Mouse (Mus musculus): ENCODE results near the gene Syt17.

GRCm38 (mm10) chr7:118453722-118454121 lies 5.7 kb upstream of the Syt17 start:
- TF ChIP-seq TCF12 (IDR thresholded peaks at IDR 0.05; ENCODE audit: low read depth, low read length), result no peak
- no peak for TF ChIP-seq USF2 (conservative IDR thresholded peaks at IDR 0.05; ENCODE audit: low read depth, low read length)
